Mouse (Mus musculus) lung, adult 2 months (tissue): ENCODE measurements at regions not wholly inside any gene's neighbourhood (a gene's known extent, or its start where the extent isn't known, plus 50 kb on each side); places are given as distances from the start of the nearest gene placed in this dataset.

Source experiments
- CTCF ChIP-seq: fragments of 200-500 bp; IDR thresholded peaks from 2 replicates; pipeline ENCODE4 v1.5.1; 2011; ENCODE audit warnings: mild to moderate bottlenecking, low read length, control low read depth; ENCODE audit not compliant: insufficient read depth
- POLR2A ChIP-seq: fragments of 200-500 bp; IDR thresholded peaks from 2 replicates; pipeline ENCODE4 v1.6.1; 2011; ENCODE audit warnings: low read depth, mild to moderate bottlenecking, control low read depth, low read length, borderline replicate concordance; ENCODE audit errors: extremely low read depth

DNA sequence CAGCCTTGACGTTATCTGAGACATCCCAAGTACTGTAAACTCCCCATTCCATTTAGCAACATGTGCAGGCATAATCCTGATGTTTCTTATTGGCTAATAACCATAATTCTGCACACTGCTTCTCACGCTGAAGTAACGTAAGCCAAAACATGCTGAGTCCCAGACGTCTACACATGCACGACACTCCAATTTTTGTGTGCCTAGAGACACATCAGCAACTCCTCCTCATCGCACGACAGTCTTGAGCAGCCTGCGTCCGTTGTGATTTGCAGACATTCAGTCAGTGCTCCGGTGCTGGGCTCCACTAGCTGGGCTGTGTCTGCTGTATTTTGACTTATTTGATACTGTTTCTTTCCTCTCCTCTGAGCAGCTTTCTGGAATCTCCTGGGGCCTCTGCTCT is 143.2 kb downstream of the Basp1 start:
- TF ChIP-seq CTCF = no peak
- no peak for TF ChIP-seq POLR2A
